Mouse (Mus musculus): ENCODE results near the gene Arap1. TPM values are rescaled to one million over a fixed set of nuclear protein-coding genes. Genes with fewer than 3 reads are reported as not detected.

The Arap1 gene
- polyA plus RNA-seq, 1 experiment from 2014 or later, result 32.6 TPM

GRCm38 (mm10) chr7:101412796-101413195 lies 64.9 kb downstream of the Arap1 start:
- no peak overlapping the region for H3K9ac ChIP-seq (ENCODE audit: low read length)
- H3K36me3 ChIP-seq (ENCODE audit: control insufficient read depth, insufficient read depth), result peaks cover 25% of the 10 kb centered on the region
- ATAC-seq (replicated peaks; ENCODE audit: extremely low read depth, insufficient read depth, low FRiP score), result 0 out of 2 replicates have a peak, but pooled peaks have one; percentile 12
- H3K27ac ChIP-seq (ENCODE audit: low read length), result no peak overlapping the region
- no peaks in the 10 kb centered on the region for H3K9me3 ChIP-seq (replicated peaks; ENCODE audit: control insufficient read depth, low read length)
- H3K4me1 ChIP-seq (ENCODE audit: control insufficient read depth, insufficient read depth, low read length), result peaks cover 12% of the 10 kb centered on the region
- H3K27me3 ChIP-seq (ENCODE audit: control insufficient read depth, insufficient read depth, low read length), result peaks cover 6% of the 10 kb centered on the region
- H3K4me2 ChIP-seq (ENCODE audit: low read depth, low read length), result no peak overlapping the region
- no peak overlapping the region for H3K4me3 ChIP-seq (ENCODE audit: low read length)

GRCm38 (mm10) chr7:101414209-101414608 lies 66.3 kb downstream of the Arap1 start:
- ATAC-seq (replicated peaks; ENCODE audit: extremely low read depth, insufficient read depth, low FRiP score), result no peak
- Histone ChIP-seq H3K4me2 (ENCODE audit: low read depth, low read length) (no peak overlapping the region), H3K4me1 (ENCODE audit: control insufficient read depth, insufficient read depth, low read length) (peaks cover 12% of the 10 kb centered on the region), H3K4me3 (ENCODE audit: low read length) (no peak overlapping the region), H3K9ac (ENCODE audit: low read length) (no peak overlapping the region), H3K27me3 (ENCODE audit: control insufficient read depth, insufficient read depth, low read length) (peaks cover 14% of the 10 kb centered on the region), H3K27ac (ENCODE audit: low read length) (no peak overlapping the region), H3K9me3 (replicated peaks; ENCODE audit: control insufficient read depth, low read length) (no peaks in the 10 kb centered on the region), H3K36me3 (ENCODE audit: control insufficient read depth, insufficient read depth) (peaks cover 14% of the 10 kb centered on the region)
- 33% methylated on average over 4 of the region's 4 CpGs for WGBS

- H3K4me3 ChIP-seq (ENCODE audit: low read length), result no peak overlapping the region
- no peak overlapping the region for H3K9ac ChIP-seq (ENCODE audit: low read length)
- peaks cover 11% of the 10 kb centered on the region for H3K36me3 ChIP-seq (ENCODE audit: control insufficient read depth, insufficient read depth)
- WGBS, result 23% methylated on average over 7 of the region's 7 CpGs
- H3K9me3 ChIP-seq (replicated peaks; ENCODE audit: control insufficient read depth, low read length), result no peaks in the 10 kb centered on the region
- H3K4me2 ChIP-seq (ENCODE audit: low read depth, low read length), result no peak overlapping the region
- H3K4me1 ChIP-seq (ENCODE audit: control insufficient read depth, insufficient read depth, low read length), result peaks cover 12% of the 10 kb centered on the region
- H3K27me3 ChIP-seq (ENCODE audit: control insufficient read depth, insufficient read depth, low read length), result peaks cover 19% of the 10 kb centered on the region
- peak; percentile 34 for ATAC-seq (replicated peaks; ENCODE audit: extremely low read depth, insufficient read depth, low FRiP score)
- no peak overlapping the region for H3K27ac ChIP-seq (ENCODE audit: low read length)
These were observed 67.0 kb downstream of the Arap1 start for GRCm38 (mm10) chr7:101414661-101415511.

- no peak overlapping the region for H3K9ac ChIP-seq (ENCODE audit: low read length)
- H3K27ac ChIP-seq (ENCODE audit: low read length), result no peak overlapping the region
- H3K9me3 ChIP-seq (replicated peaks; ENCODE audit: control insufficient read depth, low read length), result no peaks in the 10 kb centered on the region
- peaks cover 7% of the 10 kb centered on the region for H3K36me3 ChIP-seq (ENCODE audit: control insufficient read depth, insufficient read depth)
- H3K4me2 ChIP-seq (ENCODE audit: low read depth, low read length), result no peak overlapping the region
- H3K4me3 ChIP-seq (ENCODE audit: low read length), result no peak overlapping the region
- H3K27me3 ChIP-seq (ENCODE audit: control insufficient read depth, insufficient read depth, low read length), result peaks cover 26% of the 10 kb centered on the region
- peaks cover 12% of the 10 kb centered on the region for H3K4me1 ChIP-seq (ENCODE audit: control insufficient read depth, insufficient read depth, low read length)
- ATAC-seq (replicated peaks; ENCODE audit: extremely low read depth, insufficient read depth, low FRiP score), result no peak
- WGBS, result 38% methylated on average over 8 of the region's 8 CpGs
These were observed 67.7 kb downstream of the Arap1 start for GRCm38 (mm10) chr7:101415512-101416100.

GRCm38 (mm10) chr7:101416391-101416790 lies 68.5 kb downstream of the Arap1 start:
- Histone ChIP-seq H3K4me3 (ENCODE audit: low read length) (no peak overlapping the region), H3K27me3 (ENCODE audit: control insufficient read depth, insufficient read depth, low read length) (peaks cover 27% of the 10 kb centered on the region)
- no peak for ATAC-seq (replicated peaks; ENCODE audit: extremely low read depth, insufficient read depth, low FRiP score)

GRCm38 (mm10) chr7:101419013-101419770 lies 71.3 kb downstream of the Arap1 start:
- no peak for ATAC-seq (replicated peaks; ENCODE audit: extremely low read depth, insufficient read depth, low FRiP score)
- no peak overlapping the region for H3K9ac ChIP-seq (ENCODE audit: low read length)
- H3K4me1 ChIP-seq (ENCODE audit: control insufficient read depth, insufficient read depth, low read length), result peaks cover 12% of the 10 kb centered on the region
- H3K27me3 ChIP-seq (ENCODE audit: control insufficient read depth, insufficient read depth, low read length), result peaks cover 32% of the 10 kb centered on the region
- no peaks in the 10 kb centered on the region for H3K36me3 ChIP-seq (ENCODE audit: control insufficient read depth, insufficient read depth)
- H3K4me2 ChIP-seq (ENCODE audit: low read depth, low read length), result no peak overlapping the region
- no peak overlapping the region for H3K27ac ChIP-seq (ENCODE audit: low read length)
- 4% methylated on average over 27 of the region's 27 CpGs for WGBS
- H3K4me3 ChIP-seq (ENCODE audit: low read length), result no peak overlapping the region
- H3K9me3 ChIP-seq (replicated peaks; ENCODE audit: control insufficient read depth, low read length), result no peaks in the 10 kb centered on the region

More at GRCm38 (mm10) chr7:101416391-101416790, 68.5 kb downstream of the Arap1 start:
- H3K4me1 ChIP-seq (ENCODE audit: control insufficient read depth, insufficient read depth, low read length), result peaks cover 12% of the 10 kb centered on the region
- H3K9ac ChIP-seq (ENCODE audit: low read length), result no peak overlapping the region
- H3K36me3 ChIP-seq (ENCODE audit: control insufficient read depth, insufficient read depth), result peaks cover 3% of the 10 kb centered on the region; the same call in 1 of the 2 replicates
- H3K9me3 ChIP-seq (replicated peaks; ENCODE audit: control insufficient read depth, low read length), result no peaks in the 10 kb centered on the region
- WGBS, result 50% methylated on average over 5 of the region's 5 CpGs
- no peak overlapping the region for H3K27ac ChIP-seq (ENCODE audit: low read length)
- no peak overlapping the region for H3K4me2 ChIP-seq (ENCODE audit: low read depth, low read length)

GRCm38 (mm10) chr7:101421529-101421928 lies 73.7 kb downstream of the Arap1 start, which contains the start of gene Pde2a:
Pde2a (plus strand) TSS chr7:101421691.
- Histone ChIP-seq H3K9me3 (replicated peaks; ENCODE audit: control insufficient read depth, low read length) (no peaks in the 10 kb centered on the region), H3K27me3 (ENCODE audit: control insufficient read depth, insufficient read depth, low read length) (peaks cover 34% of the 10 kb centered on the region), H3K4me2 (ENCODE audit: low read depth, low read length) (no peak within 1 kb of the TSS), H3K27ac (ENCODE audit: low read length) (no peak within 1 kb of the TSS), H3K36me3 (ENCODE audit: control insufficient read depth, insufficient read depth) (no peaks in the 10 kb centered on the region), H3K4me3 (ENCODE audit: low read length) (no peak within 1 kb of the TSS), H3K4me1 (ENCODE audit: control insufficient read depth, insufficient read depth, low read length) (no peaks in the 10 kb centered on the region), H3K9ac (ENCODE audit: low read length) (no peak within 1 kb of the TSS)
- ATAC-seq (replicated peaks; ENCODE audit: extremely low read depth, insufficient read depth, low FRiP score), result no peak
- WGBS, result 26% methylated on average over 6 of the region's 6 CpGs

- Histone ChIP-seq H3K4me1 (ENCODE audit: control insufficient read depth, insufficient read depth, low read length) (no peaks in the 10 kb centered on the region), H3K9me3 (replicated peaks; ENCODE audit: control insufficient read depth, low read length) (no peaks in the 10 kb centered on the region), H3K4me2 (ENCODE audit: low read depth, low read length) (no peak overlapping the region), H3K9ac (ENCODE audit: low read length) (no peak overlapping the region), H3K4me3 (ENCODE audit: low read length) (no peak overlapping the region), H3K36me3 (ENCODE audit: control insufficient read depth, insufficient read depth) (no peaks in the 10 kb centered on the region), H3K27me3 (ENCODE audit: control insufficient read depth, insufficient read depth, low read length) (peaks cover 33% of the 10 kb centered on the region), H3K27ac (ENCODE audit: low read length) (no peak overlapping the region)
- 0 out of 2 replicates have a peak, but pooled peaks have one; percentile 37 for ATAC-seq (replicated peaks; ENCODE audit: extremely low read depth, insufficient read depth, low FRiP score)
- WGBS, result 27% methylated on average over 3 of the region's 3 CpGs
These were observed 74.2 kb downstream of the Arap1 start for GRCm38 (mm10) chr7:101422069-101422468.
